In genomic region chr8:117498915-117499540, GRCm38 (mm10) we compare ENCODE assay signal across 8 mouse cellular contexts. TPM values are rescaled to one million over a fixed set of nuclear protein-coding genes. Genes with fewer than 3 reads are reported as not detected.
DNase-seq lines count a peak whose midpoint lies in the region; ATAC-seq and TF ChIP-seq lines count a peak whose summit lies in the region.

No protein-coding gene starts in this region.

- H3K36me3 ChIP-seq in heart, adult 2 months (ENCODE audit: control insufficient read depth, insufficient read depth, low read length), result no peaks in the 10 kb centered on the region
- H3K36me3 ChIP-seq in forebrain, embryonic 15.5 days, result no peaks in the 10 kb centered on the region
- H3K36me3 ChIP-seq in macrophage (ENCODE audit: inconsistent target), result no peaks in the 10 kb centered on the region

- 30% methylated on average over 20 of the region's 20 CpGs for WGBS in heart, adult 2 months
- 17% methylated on average over 20 of the region's 20 CpGs for WGBS in forebrain, embryonic 15.5 days
- WGBS in macrophage (ENCODE audit: missing documents), result 7% methylated on average over 20 of the region's 20 CpGs

- no peak overlapping the region for H3K9ac ChIP-seq in heart, adult 2 months (ENCODE audit: low read depth, low read length)
- no peak overlapping the region for H3K9ac ChIP-seq in forebrain, embryonic 15.5 days (replicated peaks)

- peaks cover 3% of the 10 kb centered on the region; the same call in 1 of the 2 replicates for H3K27me3 ChIP-seq in heart, adult 2 months (ENCODE audit: control insufficient read depth, insufficient read depth, low read length)
- peaks cover 19% of the 10 kb centered on the region for H3K27me3 ChIP-seq in forebrain, embryonic 15.5 days

- no peak for TF ChIP-seq CTCF in heart, adult 2 months (IDR thresholded peaks at IDR 0.05)

- H3K4me3 ChIP-seq in heart, adult 2 months, result peak overlapping the region; percentile 54
- H3K4me3 ChIP-seq in forebrain, embryonic 15.5 days, result peak overlapping the region; percentile 52
- H3K4me3 ChIP-seq in macrophage (ENCODE audit: inconsistent target), result peak overlapping the region; percentile 85

- DNase-seq in heart, adult 2 months, result no peak
- DNase-seq in heart, postnatal 10 days, result no peak
- peak; percentile 36 for DNase-seq in 3134 (ENCODE audit: extremely low read depth, insufficient read length, low spot score)
- DNase-seq in cerebellum, postnatal 4 days (ENCODE audit: low spot score in 2 of 2), result no peak
- DNase-seq in frontal cortex, adult 2 months (ENCODE audit: extremely low spot score in 1 of 2, low spot score in 1 of 2), result no peak
- no peak for DNase-seq in frontal cortex, postnatal 10 days (ENCODE audit: low spot score in 2 of 2)

- TF ChIP-seq EP300 in heart, adult 2 months (IDR thresholded peaks at IDR 0.05; ENCODE audit: insufficient read depth, low read depth, low read length), result no peak

- peak overlapping the region; percentile 93 for H3K4me2 ChIP-seq in forebrain, embryonic 15.5 days (replicated peaks)

- TF ChIP-seq POLR2A in heart, adult 2 months (IDR thresholded peaks at IDR 0.05; ENCODE audit: insufficient read depth, low read depth, low read length), result no peak

- H3K27ac ChIP-seq in heart, adult 2 months, result no peak overlapping the region
- H3K27ac ChIP-seq in forebrain, embryonic 15.5 days (replicated peaks), result no peak overlapping the region
- H3K27ac ChIP-seq in macrophage, result peak overlapping the region; percentile 46

- no peaks in the 10 kb centered on the region for H3K4me1 ChIP-seq in heart, adult 2 months (ENCODE audit: control insufficient read depth, insufficient read depth, low read length)
- H3K4me1 ChIP-seq in forebrain, embryonic 15.5 days, result peaks cover 15% of the 10 kb centered on the region

- no peak for ATAC-seq in forebrain, embryonic 15.5 days (replicated peaks)

- no peaks in the 10 kb centered on the region for H3K79me2 ChIP-seq in heart, adult 2 months (replicated peaks; ENCODE audit: control insufficient read depth, insufficient read depth, low read length)
- H3K79me2 ChIP-seq in macrophage (ENCODE audit: inconsistent target), result peaks cover 56% of the 10 kb centered on the region

- intact Hi-C loops in heart, adult 2 months (cut with DNase I), result loop anchor here (5.0 kb wide), 1 partner anchor 48 kb away; no protein-coding TSS in a partner anchor
- intact Hi-C loops in heart, postnatal 10 days (cut with DNase I), result loop anchor here (5.0 kb wide), 2 partner anchors 48 to 68 kb away; no protein-coding TSS in a partner anchor

- no peaks in the 10 kb centered on the region for H3K9me3 ChIP-seq in forebrain, embryonic 15.5 days

RNA-seq across cellular contexts. Expression of gene Plcg2, which starts 0.9 kb away (rescaled TPM):
- total RNA-seq in heart, adult 2 months (2021), result 1 to 10 TPM; 5.6 to 5.8 TPM
- 4.5 and 5.4 TPM in 2 replicates for polyA plus RNA-seq in heart, adult 2 months (2012; rRNA removed)
- 10 to 100 TPM; 10.2 to 10.7 TPM for total RNA-seq in heart, postnatal 10 days (2021)
- 0.86 and 0.89 TPM in 2 replicates for polyA plus RNA-seq in forebrain, embryonic 15.5 days (2015; fragmentation: Nextera tagmentation; extraction: Ambion mirVana)
- 100 to 1,000 TPM in 16 of 26 experiments, 10 to 100 TPM in 10; 36.1 to 132 (median 108) TPM for total RNA-seq in macrophage (2018; cell fraction: chromatin; rRNA removed)
- 10 to 100 TPM; 61.8 to 93.0 (median 74.5) TPM for total RNA-seq in macrophage (2018; cell fraction: cytosol; rRNA removed)
- total RNA-seq in macrophage (2018; cell fraction: nucleus; rRNA removed), result 100 to 1,000 TPM in 2 of 26 experiments, 10 to 100 TPM in 24; 48.9 to 105 (median 82.0) TPM
- 60.7 to 76.4 TPM (median 68.0 TPM) in 3 replicates for polyA plus RNA-seq in macrophage (2018)
- polyA plus RNA-seq in frontal cortex, adult 2 months (2012; rRNA removed), result 2.4 and 3.0 TPM in 2 replicates
